Mouse (Mus musculus): ENCODE results near the gene Rab37. TPM values are rescaled to one million over a fixed set of nuclear protein-coding genes. Genes with fewer than 3 reads are reported as not detected.
A peak's percentile ranks its signal among the peaks of the same experiment; 100 is the strongest.

Rab37 gene
- polyA plus RNA-seq, 1 experiment from 2014 or later, result 1.4 TPM

GRCm38 (mm10) chr11:115202316-115202715 lies 111.1 kb downstream of the Rab37 start:
- H3K4me2 ChIP-seq (ENCODE audit: low read depth, low read length), result no peak overlapping the region
- no peaks in the 10 kb centered on the region for H3K27me3 ChIP-seq (ENCODE audit: control insufficient read depth, insufficient read depth, low read length)
- no peak overlapping the region for H3K27ac ChIP-seq (replicated peaks; ENCODE audit: low read depth, low read length)
- H3K9me3 ChIP-seq (replicated peaks; ENCODE audit: control insufficient read depth, low read length), result no peaks in the 10 kb centered on the region
- DNase-seq (ENCODE audit: low spot score), result peak; percentile 85
- ATAC-seq (replicated peaks; ENCODE audit: insufficient number of reproducible peaks, low FRiP score, low TSS enrichment, low read depth), result peak; percentile 78; the same call in 1 of the 2 replicates
- 16% methylated on average over 12 of the region's 12 CpGs for WGBS
- no peaks in the 10 kb centered on the region for H3K4me1 ChIP-seq (ENCODE audit: control insufficient read depth, insufficient read depth, low read length)
- H3K9ac ChIP-seq (replicated peaks; ENCODE audit: low read length), result no peak overlapping the region
- H3K36me3 ChIP-seq (replicated peaks; ENCODE audit: control insufficient read depth, insufficient read depth, low read depth, low read length), result no peaks in the 10 kb centered on the region; the same call in 1 of the 2 replicates
- H3K4me3 ChIP-seq (ENCODE audit: low read depth, low read length), result no peak overlapping the region

DNA sequence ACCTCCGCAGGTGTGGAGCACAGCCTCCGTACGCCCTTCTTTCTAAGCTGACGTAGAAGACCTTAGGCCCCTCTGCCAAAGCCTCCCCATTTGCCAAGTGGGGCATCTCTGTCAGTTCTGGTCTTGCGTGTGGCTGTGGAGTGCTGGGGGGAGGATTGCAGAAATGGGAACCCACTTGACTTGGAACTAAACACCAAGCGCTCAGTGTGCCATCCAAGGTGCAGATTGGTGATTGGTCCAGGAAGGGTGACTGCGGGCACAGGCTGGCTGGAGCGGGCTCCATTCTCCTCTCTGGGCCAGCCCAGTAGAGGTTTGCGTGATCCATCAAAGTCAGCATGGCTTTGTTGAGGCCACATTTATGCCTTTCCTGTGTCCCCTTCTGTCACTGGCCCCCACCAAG lies 111.5 kb downstream of the Rab37 start:
- Histone ChIP-seq H3K9ac (replicated peaks; ENCODE audit: low read length) (no peak overlapping the region), H3K4me3 (ENCODE audit: low read depth, low read length) (no peak overlapping the region), H3K27ac (replicated peaks; ENCODE audit: low read depth, low read length) (no peak overlapping the region), H3K36me3 (replicated peaks; ENCODE audit: control insufficient read depth, insufficient read depth, low read depth, low read length) (no peaks in the 10 kb centered on the region; the same call in 1 of the 2 replicates), H3K4me2 (ENCODE audit: low read depth, low read length) (no peak overlapping the region), H3K4me1 (ENCODE audit: control insufficient read depth, insufficient read depth, low read length) (no peaks in the 10 kb centered on the region), H3K27me3 (ENCODE audit: control insufficient read depth, insufficient read depth, low read length) (no peaks in the 10 kb centered on the region), H3K9me3 (replicated peaks; ENCODE audit: control insufficient read depth, low read length) (no peaks in the 10 kb centered on the region)
- 94% methylated on average over 9 of the region's 9 CpGs for WGBS
- DNase-seq (ENCODE audit: low spot score) (no peak), ATAC-seq (replicated peaks; ENCODE audit: insufficient number of reproducible peaks, low FRiP score, low TSS enrichment, low read depth) (no peak)

DNA sequence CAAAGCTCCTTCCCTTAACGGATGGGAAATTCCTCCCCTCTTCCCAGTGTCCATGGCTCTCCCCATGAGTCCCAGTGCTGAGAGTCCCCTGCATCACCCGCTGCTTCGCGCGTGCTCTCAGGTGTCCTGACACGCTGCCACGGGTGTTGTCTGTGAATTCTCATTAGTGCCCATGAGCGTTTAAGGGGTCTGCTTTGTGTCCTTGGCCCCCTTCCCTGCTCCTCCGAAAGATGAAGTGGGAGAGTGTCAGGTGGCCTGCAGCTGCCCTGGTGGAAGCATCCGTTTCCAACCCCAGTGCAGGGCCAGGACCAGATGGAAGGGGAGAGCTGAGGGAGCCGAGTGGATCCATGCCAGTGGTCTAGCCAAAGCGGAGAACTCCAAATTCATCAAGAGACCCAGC lies 116.9 kb downstream of the Rab37 start:
- Histone ChIP-seq H3K27me3 (ENCODE audit: control insufficient read depth, insufficient read depth, low read length) (no peaks in the 10 kb centered on the region), H3K36me3 (replicated peaks; ENCODE audit: control insufficient read depth, insufficient read depth, low read depth, low read length) (no peaks in the 10 kb centered on the region; the same call in 1 of the 2 replicates), H3K27ac (replicated peaks; ENCODE audit: low read depth, low read length) (no peak overlapping the region), H3K4me2 (ENCODE audit: low read depth, low read length) (no peak overlapping the region), H3K4me3 (ENCODE audit: low read depth, low read length) (no peak overlapping the region), H3K9me3 (replicated peaks; ENCODE audit: control insufficient read depth, low read length) (no peaks in the 10 kb centered on the region), H3K9ac (replicated peaks; ENCODE audit: low read length) (no peak overlapping the region), H3K4me1 (ENCODE audit: control insufficient read depth, insufficient read depth, low read length) (no peaks in the 10 kb centered on the region)
- ATAC-seq (replicated peaks; ENCODE audit: insufficient number of reproducible peaks, low FRiP score, low TSS enrichment, low read depth) (no peak), DNase-seq (ENCODE audit: low spot score) (no peak)
- WGBS, result 84% methylated on average over 12 of the region's 12 CpGs

DNA sequence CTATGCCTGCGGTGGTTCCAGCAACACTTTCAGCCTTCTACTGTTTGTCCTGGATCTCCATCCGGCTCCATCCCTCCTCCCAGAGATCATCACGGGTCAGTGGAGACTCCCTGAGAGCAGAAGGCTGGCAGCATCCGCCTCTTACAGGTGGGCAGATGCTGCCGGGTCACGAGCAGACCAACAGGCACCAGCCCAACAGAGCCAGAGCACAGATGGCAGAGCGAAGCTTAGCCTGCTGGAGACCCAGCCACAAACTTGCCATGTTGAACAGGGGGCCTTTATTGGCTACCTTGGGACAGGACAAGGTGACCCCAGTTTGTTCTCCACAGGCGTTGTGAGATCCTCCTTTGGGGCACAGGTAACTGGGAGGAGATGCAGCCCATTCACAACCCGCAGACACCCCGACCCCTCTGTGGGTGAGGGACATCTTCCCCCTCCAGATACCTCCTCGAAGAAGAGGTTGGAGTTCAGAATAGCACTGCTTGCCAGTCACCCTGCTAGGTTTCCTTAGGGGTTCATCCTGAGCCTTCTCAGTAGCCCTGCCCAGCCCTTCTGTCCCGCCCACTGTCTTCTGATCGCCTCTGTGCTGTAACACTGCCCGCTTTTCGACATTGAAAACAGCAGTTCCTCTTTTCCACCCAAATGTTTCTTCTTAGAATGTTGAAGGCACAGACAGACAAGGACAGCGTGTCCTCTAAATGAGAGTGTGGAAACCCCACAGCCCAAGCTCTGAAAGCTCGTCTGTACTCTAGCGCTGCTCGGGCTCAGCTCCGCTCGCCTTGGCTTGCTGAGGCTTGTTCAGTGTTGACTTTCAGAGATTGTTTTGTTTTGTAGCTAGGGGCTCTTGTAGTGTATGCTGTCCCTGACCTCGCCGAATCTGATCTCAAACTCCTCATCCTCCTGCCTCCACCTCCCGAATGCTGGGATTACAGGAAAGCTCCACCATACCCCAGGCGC lies 117.8 kb downstream of the Rab37 start:
- Histone ChIP-seq H3K36me3 (replicated peaks; ENCODE audit: control insufficient read depth, insufficient read depth, low read depth, low read length) (no peaks in the 10 kb centered on the region; the same call in 1 of the 2 replicates), H3K4me2 (ENCODE audit: low read depth, low read length) (no peak overlapping the region), H3K27ac (replicated peaks; ENCODE audit: low read depth, low read length) (no peak overlapping the region), H3K4me1 (ENCODE audit: control insufficient read depth, insufficient read depth, low read length) (no peaks in the 10 kb centered on the region), H3K9ac (replicated peaks; ENCODE audit: low read length) (no peak overlapping the region), H3K4me3 (ENCODE audit: low read depth, low read length) (no peak overlapping the region), H3K9me3 (replicated peaks; ENCODE audit: control insufficient read depth, low read length) (no peaks in the 10 kb centered on the region), H3K27me3 (ENCODE audit: control insufficient read depth, insufficient read depth, low read length) (no peaks in the 10 kb centered on the region)
- DNase-seq (ENCODE audit: low spot score) (no peak), ATAC-seq (replicated peaks; ENCODE audit: insufficient number of reproducible peaks, low FRiP score, low TSS enrichment, low read depth) (no peak)
- WGBS, result 75% methylated on average over 25 of the region's 25 CpGs

DNA sequence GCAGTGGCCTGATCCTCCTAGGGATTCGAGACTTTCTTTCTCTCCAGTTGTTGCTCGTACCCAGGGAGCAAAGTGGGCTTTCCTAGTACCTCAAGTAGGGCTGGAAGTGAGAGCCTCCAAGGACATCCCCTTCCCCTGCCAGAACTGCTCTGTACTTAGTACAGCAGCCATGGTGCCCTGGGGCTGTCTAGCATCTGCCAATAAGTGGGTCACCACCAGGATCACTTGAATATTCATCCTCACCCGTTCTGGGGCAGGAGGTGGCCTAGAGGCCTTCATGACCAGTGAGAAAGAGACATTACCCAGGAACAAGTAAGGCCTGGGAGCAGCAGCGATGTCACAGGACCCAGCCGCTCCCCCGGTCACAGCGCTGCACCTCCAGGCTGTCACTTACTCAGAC lies 118.7 kb downstream of the Rab37 start:
- Histone ChIP-seq H3K4me2 (ENCODE audit: low read depth, low read length) (no peak overlapping the region), H3K9me3 (replicated peaks; ENCODE audit: control insufficient read depth, low read length) (no peaks in the 10 kb centered on the region), H3K27me3 (ENCODE audit: control insufficient read depth, insufficient read depth, low read length) (no peaks in the 10 kb centered on the region), H3K9ac (replicated peaks; ENCODE audit: low read length) (0 out of 2 replicates have a peak overlapping the region, but pooled peaks have one; percentile 6), H3K27ac (replicated peaks; ENCODE audit: low read depth, low read length) (no peak overlapping the region), H3K4me1 (ENCODE audit: control insufficient read depth, insufficient read depth, low read length) (no peaks in the 10 kb centered on the region; the same call in 1 of the 2 replicates), H3K36me3 (replicated peaks; ENCODE audit: control insufficient read depth, insufficient read depth, low read depth, low read length) (no peaks in the 10 kb centered on the region; the same call in 1 of the 2 replicates), H3K4me3 (ENCODE audit: low read depth, low read length) (no peak overlapping the region)
- no peak for ATAC-seq (replicated peaks; ENCODE audit: insufficient number of reproducible peaks, low FRiP score, low TSS enrichment, low read depth)
- no peak for DNase-seq (ENCODE audit: low spot score)
- 81% methylated on average over 7 of the region's 7 CpGs for WGBS

Other genes with a start within 250 kb of the Rab37 start
- 31.5 and 36.4 TPM in 2 replicates for gene Gprc5c, start 240.3 kb upstream of the Rab37 start, polyA plus RNA-seq (2014; fragmentation: Nextera tagmentation; extraction: Ambion mirVana)
- 0.85 and 1.4 TPM in 2 replicates for gene Cd300a, start 201.4 kb upstream of the Rab37 start, polyA plus RNA-seq (2014; fragmentation: Nextera tagmentation; extraction: Ambion mirVana)
- gene Cd300lb, start 157.0 kb upstream of the Rab37 start, polyA plus RNA-seq (2014; fragmentation: Nextera tagmentation; extraction: Ambion mirVana), result not detected in 2 replicates
- not detected in 2 replicates for gene Cd300c, start 122.3 kb upstream of the Rab37 start, polyA plus RNA-seq (2014; fragmentation: Nextera tagmentation; extraction: Ambion mirVana)
- gene Cd300ld, start 101.5 kb upstream of the Rab37 start, polyA plus RNA-seq (2014; fragmentation: Nextera tagmentation; extraction: Ambion mirVana), result 0.07 and 0.15 TPM in 2 replicates
- 0.94 and 1.2 TPM in 2 replicates for gene Cd300c2, start 89.6 kb upstream of the Rab37 start, polyA plus RNA-seq (2014; fragmentation: Nextera tagmentation; extraction: Ambion mirVana)
- not detected in 2 replicates for gene Cd300ld2, start 75.2 kb upstream of the Rab37 start, polyA plus RNA-seq (2014; fragmentation: Nextera tagmentation; extraction: Ambion mirVana)
- gene Cd300ld4, start 64.4 kb upstream of the Rab37 start, polyA plus RNA-seq (2014; fragmentation: Nextera tagmentation; extraction: Ambion mirVana), result not detected in 2 replicates
- gene Cd300ld5, start 53.7 kb upstream of the Rab37 start, polyA plus RNA-seq (2014; fragmentation: Nextera tagmentation; extraction: Ambion mirVana), result not detected in 2 replicates
- gene Cd300ld3, start 43.0 kb upstream of the Rab37 start, polyA plus RNA-seq (2014; fragmentation: Nextera tagmentation; extraction: Ambion mirVana), result not detected in 2 replicates
- gene Cd300e, start 29.3 kb upstream of the Rab37 start, polyA plus RNA-seq (2014; fragmentation: Nextera tagmentation; extraction: Ambion mirVana), result not detected in 2 replicates
- not detected in 2 replicates for gene Cd300lf, start 42.6 kb downstream of the Rab37 start, polyA plus RNA-seq (2014; fragmentation: Nextera tagmentation; extraction: Ambion mirVana)
- 31.3 and 36.0 TPM in 2 replicates for gene Slc9a3r1, start 71.9 kb downstream of the Rab37 start, polyA plus RNA-seq (2014; fragmentation: Nextera tagmentation; extraction: Ambion mirVana)
- 6.9 and 7.7 TPM in 2 replicates for gene Tmem104, start 96.1 kb downstream of the Rab37 start, polyA plus RNA-seq (2014; fragmentation: Nextera tagmentation; extraction: Ambion mirVana)
- gene Nat9, start 96.4 kb downstream of the Rab37 start, polyA plus RNA-seq (2014; fragmentation: Nextera tagmentation; extraction: Ambion mirVana), result 15.5 and 19.5 TPM in 2 replicates
- gene Grin2c, start 175.8 kb downstream of the Rab37 start, polyA plus RNA-seq (2014; fragmentation: Nextera tagmentation; extraction: Ambion mirVana), result 0.04 and 0.06 TPM in 2 replicates
- 12.4 and 12.5 TPM in 2 replicates for gene Fdxr, start 185.6 kb downstream of the Rab37 start, polyA plus RNA-seq (2014; fragmentation: Nextera tagmentation; extraction: Ambion mirVana)
- gene Fads6, start 206.2 kb downstream of the Rab37 start, polyA plus RNA-seq (2014; fragmentation: Nextera tagmentation; extraction: Ambion mirVana), result 0.14 and 0.28 TPM in 2 replicates
- gene Otop2, start 215.7 kb downstream of the Rab37 start, polyA plus RNA-seq (2014; fragmentation: Nextera tagmentation; extraction: Ambion mirVana), result not detected in 2 replicates
- not detected in 2 replicates for gene Ush1g, start 230.6 kb downstream of the Rab37 start, polyA plus RNA-seq (2014; fragmentation: Nextera tagmentation; extraction: Ambion mirVana)
- not detected in 2 replicates for gene Otop3, start 243.3 kb downstream of the Rab37 start, polyA plus RNA-seq (2014; fragmentation: Nextera tagmentation; extraction: Ambion mirVana)